Mouse (Mus musculus) midbrain, embryonic 11.5 days (tissue): ENCODE results near the gene Gm49358. TPM values are rescaled to one million over a fixed set of nuclear protein-coding genes. Genes with fewer than 3 reads are reported as not detected.

Experiments
- ATAC-seq: fragments of 200-750 bp; cut with Nextera tagmentation; 2 replicates; pipeline ENCODE4 v1.8.0; 2017; ENCODE audit warnings: moderate TSS enrichment, moderate library complexity; ENCODE audit not compliant: low FRiP score
- DNase-seq: peaks from one replicate; pipeline ENCODE4 v3.0.0; 2015; ENCODE audit warnings: low spot score; ENCODE audit errors: missing footprints
- H3K27ac ChIP-seq: fragments of 300-500 bp; sonication (generic); 2 replicates; pipeline ENCODE4 v1.5.1; 2014; ENCODE audit warnings: low read depth, low read length
- H3K27me3 ChIP-seq: fragments of 300-500 bp; sonication (generic); 2 replicates; pipeline ENCODE4 v1.6.1; 2014; ENCODE audit warnings: mild to moderate bottlenecking, low read length, moderate library complexity, mixed read lengths; ENCODE audit not compliant: control insufficient read depth, insufficient read depth
- H3K36me3 ChIP-seq: fragments of 300-500 bp; sonication (generic); 2 replicates; pipeline ENCODE4 v1.6.1; 2014; ENCODE audit warnings: mild to moderate bottlenecking, low read length, moderate library complexity, mixed read lengths; ENCODE audit not compliant: control insufficient read depth, insufficient read depth
- H3K4me1 ChIP-seq: fragments of 300-500 bp; sonication (generic); 2 replicates; pipeline ENCODE4 v1.6.1; 2014; ENCODE audit warnings: low read length; ENCODE audit not compliant: control insufficient read depth, insufficient read depth
- H3K4me2 ChIP-seq: fragments of 300-500 bp; sonication (generic); 2 replicates; pipeline ENCODE4 v1.6.1; 2014; ENCODE audit warnings: mild to moderate bottlenecking, moderate library complexity
- H3K4me3 ChIP-seq: fragments of 300-500 bp; sonication (generic); 2 replicates; pipeline ENCODE4 v1.5.1; 2014; ENCODE audit warnings: low read depth, low read length
- H3K9ac ChIP-seq: fragments of 300-500 bp; sonication (generic); 2 replicates; pipeline ENCODE4 v1.6.1; 2014; ENCODE audit warnings: low read length
- H3K9me3 ChIP-seq: fragments of 300-500 bp; sonication (generic); 2 replicates; pipeline ENCODE4 v1.6.1; 2016; ENCODE audit warnings: low read length; ENCODE audit not compliant: control insufficient read depth
- WGBS: fragments of 180-500 bp; shearing (Covaris S2); extraction: QIAGEN DNeasy Blood & Tissue Kit; methylation state at CpG from one replicate; pipeline ENCODE4 v1.1.7; 2014; 5-methylcytosine and 5-hydroxymethylcytosine counted together
- polyA plus RNA-seq: library from polyadenylated mRNA; unstranded; fragments of >200 nt; fragmentation: Nextera tagmentation; extraction: Ambion mirVana; gene quantifications from 2 replicates; pipeline ENCODE4 v1.2.1, GENCODE M21; 2014

The Gm49358 gene
- polyA plus RNA-seq, 1 experiment from 2014 or later, result not detected

DNA sequence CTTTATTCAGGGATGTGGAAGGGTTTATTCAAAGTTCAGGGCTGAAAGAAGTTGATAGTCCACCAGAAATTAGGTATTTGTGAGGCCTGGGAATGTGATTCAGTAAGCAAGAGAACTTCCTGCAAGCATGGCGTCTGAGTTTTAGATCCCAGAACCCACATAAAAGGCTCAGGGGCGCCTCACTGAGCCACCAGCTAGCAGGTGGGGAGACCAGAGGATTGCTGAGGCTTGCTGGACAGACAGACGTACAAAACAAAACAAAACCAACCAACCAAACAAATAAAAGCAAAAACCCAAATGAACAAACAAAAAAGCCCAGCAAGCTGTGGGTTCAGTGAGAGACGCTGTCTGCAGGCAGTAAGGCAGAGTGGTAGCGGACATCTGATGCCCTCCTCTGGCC, 18.9 kb downstream of the Gm49358 start:
- H3K9me3 ChIP-seq, result no peaks in the 10 kb centered on the region
- DNase-seq (peak; percentile 76), ATAC-seq (no peak)
- no peak overlapping the region for H3K27ac ChIP-seq
- no peak overlapping the region for H3K4me3 ChIP-seq
- peaks cover 17% of the 10 kb centered on the region for H3K4me1 ChIP-seq
- H3K9ac ChIP-seq, result no peak overlapping the region
- H3K4me2 ChIP-seq, result no peak overlapping the region
- WGBS, result 49% methylated on average over 5 of the region's 5 CpGs
- H3K36me3 ChIP-seq, result no peaks in the 10 kb centered on the region
- peaks cover 9% of the 10 kb centered on the region for H3K27me3 ChIP-seq

DNA sequence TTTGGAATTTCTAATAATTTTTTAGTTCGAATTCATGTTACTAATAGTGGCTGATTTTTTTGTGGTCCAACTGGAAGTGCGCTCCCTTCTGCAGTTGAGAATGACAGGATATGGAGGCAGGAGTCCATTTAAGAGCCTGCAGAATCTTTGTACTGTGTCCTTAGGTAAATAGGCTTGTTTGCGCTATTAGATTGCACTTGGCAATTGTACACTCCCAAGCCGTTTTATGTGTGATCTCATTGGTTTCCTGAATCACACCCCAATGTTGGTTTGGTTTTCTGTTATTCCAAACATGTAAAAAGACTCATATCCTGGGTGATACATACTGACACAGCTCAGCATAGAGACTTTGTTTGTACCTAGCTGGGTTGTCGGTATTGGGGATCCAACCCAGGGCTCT, 19.8 kb downstream of the Gm49358 start:
- ATAC-seq, result no peak
- H3K4me1 ChIP-seq, result peaks cover 11% of the 10 kb centered on the region
- peaks cover 9% of the 10 kb centered on the region for H3K27me3 ChIP-seq
- WGBS, result 82% methylated on average over 5 of the region's 5 CpGs
- H3K9ac ChIP-seq, result no peak overlapping the region
- no peaks in the 10 kb centered on the region for H3K36me3 ChIP-seq
- H3K9me3 ChIP-seq, result no peaks in the 10 kb centered on the region
- H3K4me3 ChIP-seq, result no peak overlapping the region
- DNase-seq, result no peak
- H3K4me2 ChIP-seq, result no peak overlapping the region
- no peak overlapping the region for H3K27ac ChIP-seq

DNA sequence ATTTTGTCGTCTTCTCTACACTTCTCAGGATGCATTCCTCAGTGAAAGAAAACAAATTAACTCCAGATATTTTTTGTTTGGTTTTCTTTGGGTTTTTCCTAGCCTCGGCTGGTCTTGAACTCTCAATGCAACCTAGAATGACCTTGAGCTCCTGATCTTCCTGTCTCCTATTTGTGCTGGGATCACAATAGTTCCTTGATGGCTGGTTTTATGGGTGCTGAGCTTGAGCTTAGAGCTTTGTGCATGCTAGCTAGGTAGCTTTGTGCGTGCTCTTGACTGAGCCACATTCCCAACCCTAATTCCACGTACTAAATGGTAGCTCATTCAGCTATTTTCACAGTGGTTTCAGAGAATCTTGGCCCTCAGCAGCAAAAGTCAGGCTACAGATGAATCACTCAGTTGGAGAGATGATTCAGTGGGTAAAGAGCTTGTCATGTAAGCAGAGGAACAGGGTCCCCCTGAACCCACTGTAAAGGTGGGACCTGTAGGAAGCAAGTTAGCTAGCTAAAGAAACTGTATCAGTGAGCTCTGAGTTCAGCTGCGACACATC, 20.4 kb downstream of the Gm49358 start:
- Histone ChIP-seq H3K36me3 (no peaks in the 10 kb centered on the region), H3K4me2 (no peak overlapping the region), H3K4me3 (no peak overlapping the region), H3K4me1 (peaks cover 11% of the 10 kb centered on the region), H3K27ac (no peak overlapping the region), H3K9ac (no peak overlapping the region), H3K27me3 (peaks cover 9% of the 10 kb centered on the region), H3K9me3 (no peaks in the 10 kb centered on the region)
- ATAC-seq (no peak), DNase-seq (no peak)
- WGBS, result 87% methylated on average over 5 of the region's 5 CpGs

DNA sequence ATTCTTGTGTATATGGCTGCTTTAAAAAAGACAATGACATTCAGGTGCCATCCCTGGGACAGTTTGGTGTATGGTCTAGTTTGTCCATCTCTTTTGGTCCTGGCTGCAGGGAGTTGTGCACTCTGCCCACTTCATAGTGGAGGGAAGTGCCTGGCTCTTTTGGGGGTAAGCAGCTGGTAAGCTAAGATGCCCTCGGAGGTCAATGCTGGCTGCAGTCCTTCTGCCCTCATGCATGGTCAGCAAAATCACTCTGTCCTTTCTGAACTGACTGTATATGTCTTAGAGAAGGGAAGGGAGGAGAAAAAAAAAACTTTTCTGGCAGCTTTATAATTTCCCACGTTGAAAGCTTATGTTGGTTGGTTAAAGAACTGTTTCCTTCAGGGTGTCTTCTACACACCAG, 21.6 kb downstream of the Gm49358 start:
- H3K36me3 ChIP-seq, result no peaks in the 10 kb centered on the region
- no peak overlapping the region for H3K4me3 ChIP-seq
- ATAC-seq (no peak), DNase-seq (no peak)
- H3K4me2 ChIP-seq, result no peak overlapping the region
- no peaks in the 10 kb centered on the region for H3K9me3 ChIP-seq
- H3K9ac ChIP-seq, result no peak overlapping the region
- no peak overlapping the region for H3K27ac ChIP-seq
- WGBS, result 81% methylated on average over 2 of the region's 2 CpGs
- H3K4me1 ChIP-seq, result peaks cover 8% of the 10 kb centered on the region
- peaks cover 3% of the 10 kb centered on the region; the same call in 1 of the 2 replicates for H3K27me3 ChIP-seq

DNA sequence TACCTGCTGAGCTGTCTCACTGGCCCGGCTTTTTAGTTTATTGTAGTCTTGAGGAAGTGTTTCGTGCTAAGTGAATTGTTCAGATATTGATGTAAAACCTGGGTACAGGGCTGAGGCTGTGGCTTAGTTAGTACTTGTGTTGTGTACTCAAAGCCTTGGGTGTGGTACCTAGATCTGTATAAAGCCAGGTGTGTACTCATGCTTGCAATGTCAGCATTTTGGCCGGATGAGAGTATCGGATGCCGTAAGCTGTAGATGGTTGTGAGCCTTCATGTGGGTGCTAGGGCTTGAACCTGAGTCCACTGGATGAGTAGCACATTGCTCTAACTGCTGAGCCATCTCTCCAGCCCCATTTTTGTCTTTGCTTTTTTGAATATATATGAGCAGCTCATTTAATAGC, 22.3 kb downstream of the Gm49358 start:
- no peak overlapping the region for H3K4me3 ChIP-seq
- H3K4me2 ChIP-seq, result no peak overlapping the region
- no peak overlapping the region for H3K27ac ChIP-seq
- no peaks in the 10 kb centered on the region for H3K9me3 ChIP-seq
- no peak overlapping the region for H3K9ac ChIP-seq
- peaks cover 8% of the 10 kb centered on the region for H3K4me1 ChIP-seq
- no peaks in the 10 kb centered on the region for H3K36me3 ChIP-seq
- DNase-seq, result no peak
- H3K27me3 ChIP-seq, result no peaks in the 10 kb centered on the region
- WGBS, result 92% methylated on average over 5 of the region's 5 CpGs
- no peak for ATAC-seq

DNA sequence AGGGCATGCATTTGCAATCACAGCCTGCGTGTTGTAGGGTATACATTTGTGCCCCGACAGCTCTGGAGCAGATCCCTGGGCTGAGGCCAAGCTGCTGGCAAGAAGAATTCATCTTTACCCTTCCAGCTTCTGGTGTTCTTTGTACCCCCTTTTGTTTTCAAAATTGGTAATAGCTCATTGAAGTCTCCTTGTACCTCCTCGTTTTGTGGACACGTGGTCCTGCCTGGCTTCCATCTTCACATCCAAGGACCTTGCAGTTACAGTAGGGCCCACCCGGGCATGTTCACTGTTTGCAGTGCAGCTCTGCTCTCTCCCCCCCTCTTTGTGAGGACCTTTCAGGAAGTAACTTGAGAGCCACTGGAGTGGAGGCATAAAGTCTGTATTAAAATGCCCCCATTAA, 24.4 kb downstream of the Gm49358 start:
- ATAC-seq (no peak), DNase-seq (no peak)
- Histone ChIP-seq H3K9ac (no peak overlapping the region), H3K4me1 (no peaks in the 10 kb centered on the region), H3K27me3 (no peaks in the 10 kb centered on the region), H3K4me2 (no peak overlapping the region), H3K36me3 (no peaks in the 10 kb centered on the region), H3K4me3 (no peak overlapping the region), H3K9me3 (no peaks in the 10 kb centered on the region), H3K27ac (no peak overlapping the region)
- 76% methylated on average over 5 of the region's 5 CpGs for WGBS

DNA sequence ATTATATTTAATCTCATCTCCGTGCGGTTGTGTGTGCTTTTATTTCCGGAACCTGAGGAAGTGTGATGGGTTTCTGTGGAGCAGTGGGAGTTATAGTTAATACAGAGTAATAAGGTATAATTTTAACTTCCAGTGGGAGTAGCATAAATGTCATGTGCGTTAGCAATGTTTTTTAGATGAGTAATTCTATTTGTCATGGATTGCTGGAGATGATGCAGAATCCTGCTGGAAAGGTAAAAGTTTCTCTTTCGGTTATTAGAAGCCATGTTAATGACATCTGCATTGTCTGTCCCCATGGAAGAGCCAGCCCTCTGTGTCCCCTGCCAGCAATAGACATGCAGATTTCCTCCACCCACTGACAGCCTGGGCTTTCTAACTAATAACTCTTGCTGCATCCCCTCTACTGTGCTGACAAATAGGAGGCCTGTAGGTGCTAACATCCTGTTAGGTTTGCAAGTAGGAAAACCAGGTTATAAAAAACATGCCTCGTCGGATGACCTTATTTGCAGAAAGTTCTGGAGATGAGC, 25.4 kb downstream of the Gm49358 start:
- Histone ChIP-seq H3K4me1 (no peaks in the 10 kb centered on the region), H3K27me3 (no peaks in the 10 kb centered on the region), H3K4me3 (no peak overlapping the region), H3K9me3 (no peaks in the 10 kb centered on the region), H3K9ac (no peak overlapping the region), H3K36me3 (no peaks in the 10 kb centered on the region), H3K27ac (no peak overlapping the region), H3K4me2 (no peak overlapping the region)
- DNase-seq (peak; percentile 19), ATAC-seq (no peak)
- 85% methylated on average over 7 of the region's 7 CpGs for WGBS

DNA sequence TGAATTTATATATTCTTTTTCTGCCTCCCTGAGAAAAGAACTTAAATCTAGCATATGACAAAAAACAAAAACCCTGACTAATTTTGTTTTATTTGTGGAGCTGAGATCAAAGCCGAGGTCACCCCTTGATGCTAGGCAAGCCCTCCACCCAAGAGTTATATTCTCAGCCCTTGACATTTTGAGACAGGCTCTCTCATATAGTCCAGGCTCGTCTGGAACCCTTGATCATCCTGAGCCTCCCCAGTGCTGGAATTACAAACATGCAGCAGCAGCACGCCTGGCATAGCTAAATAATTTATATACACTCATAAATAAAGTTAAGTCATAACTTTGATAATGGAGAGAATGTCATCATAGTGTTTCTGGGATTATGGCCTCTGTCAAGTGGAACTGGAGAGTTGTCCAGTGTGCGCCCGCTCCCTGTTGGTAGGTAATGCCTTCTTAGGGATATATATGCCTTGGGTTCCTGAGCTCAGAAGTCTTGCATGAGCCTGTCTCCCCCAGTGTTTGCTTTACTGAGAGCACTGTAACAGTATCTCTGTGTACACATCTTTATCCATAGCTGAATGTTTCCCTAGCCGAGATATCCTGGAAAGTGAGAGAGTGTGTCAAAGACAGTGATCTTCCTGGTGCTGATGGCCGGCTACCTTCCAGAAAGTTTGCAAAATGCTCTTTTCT, 27.9 kb downstream of the Gm49358 start:
- WGBS, result 79% methylated on average over 7 of the region's 7 CpGs
- ATAC-seq (no peak), DNase-seq (no peak)
- Histone ChIP-seq H3K27ac (no peak overlapping the region), H3K4me3 (no peak overlapping the region), H3K9ac (no peak overlapping the region), H3K9me3 (no peaks in the 10 kb centered on the region), H3K36me3 (no peaks in the 10 kb centered on the region), H3K27me3 (no peaks in the 10 kb centered on the region), H3K4me2 (no peak overlapping the region), H3K4me1 (no peaks in the 10 kb centered on the region)

DNA sequence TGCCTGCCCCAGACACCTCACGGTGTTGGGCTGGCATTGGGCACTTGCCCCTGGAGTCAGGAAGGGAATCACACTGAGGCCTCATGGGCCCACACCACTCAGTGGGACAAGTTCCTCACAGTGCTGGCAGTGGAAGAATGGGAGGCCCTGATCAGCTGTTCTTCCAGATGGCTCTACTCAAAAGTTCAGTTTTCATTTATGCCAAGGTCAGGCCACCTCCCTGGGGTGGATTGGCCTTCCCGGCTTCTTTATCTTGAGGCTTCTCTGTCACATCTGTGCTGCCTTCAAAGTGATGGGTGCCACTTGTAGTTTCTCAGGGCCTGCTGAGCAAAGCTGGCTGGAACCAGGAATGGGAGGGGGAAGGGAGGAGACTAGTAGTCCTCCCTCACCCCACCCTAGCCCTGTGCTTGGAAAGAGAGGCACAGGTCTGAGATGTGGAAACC, 29.8 kb downstream of the Gm49358 start:
- 82% methylated on average over 2 of the region's 2 CpGs for WGBS
- no peak overlapping the region for H3K27ac ChIP-seq

More for the DNA sequence above, 29.8 kb downstream of the Gm49358 start:
- H3K27me3 ChIP-seq, result no peaks in the 10 kb centered on the region
- DNase-seq (no peak), ATAC-seq (no peak)
- no peak overlapping the region for H3K4me3 ChIP-seq
- H3K4me2 ChIP-seq, result no peak overlapping the region
- H3K9ac ChIP-seq, result no peak overlapping the region
- H3K36me3 ChIP-seq, result no peaks in the 10 kb centered on the region
- no peaks in the 10 kb centered on the region for H3K9me3 ChIP-seq
- H3K4me1 ChIP-seq, result no peaks in the 10 kb centered on the region
